Mouse (Mus musculus) C2C12 (cell line): ENCODE measurements around the gene 2610318N02Rik.

Experiments used
- CEBPB ChIP-seq: IDR thresholded peaks from one replicate; pipeline ENCODE4 v1.6.1; 2011; ENCODE audit warnings: low read depth, mild to moderate bottlenecking, control low read depth, moderate library complexity
- CTCF ChIP-seq: IDR thresholded peaks from one replicate; pipeline ENCODE4 v1.5.1; 2011; ENCODE audit not compliant: control insufficient read depth, insufficient read depth, insufficient read length
- MAX ChIP-seq: IDR thresholded peaks from one replicate; pipeline ENCODE4 v1.6.1; 2011; ENCODE audit warnings: mild to moderate bottlenecking, control low read depth
- MYOD1 ChIP-seq: IDR thresholded peaks from one replicate; pipeline ENCODE4 v1.6.1; 2011; ENCODE audit warnings: low read depth; ENCODE audit not compliant: control insufficient read depth, insufficient read length
- MYOG ChIP-seq: IDR thresholded peaks from one replicate; pipeline ENCODE4 v1.6.1; 2011; ENCODE audit not compliant: control insufficient read depth, insufficient read length; ENCODE audit errors: extremely low read depth

DNA sequence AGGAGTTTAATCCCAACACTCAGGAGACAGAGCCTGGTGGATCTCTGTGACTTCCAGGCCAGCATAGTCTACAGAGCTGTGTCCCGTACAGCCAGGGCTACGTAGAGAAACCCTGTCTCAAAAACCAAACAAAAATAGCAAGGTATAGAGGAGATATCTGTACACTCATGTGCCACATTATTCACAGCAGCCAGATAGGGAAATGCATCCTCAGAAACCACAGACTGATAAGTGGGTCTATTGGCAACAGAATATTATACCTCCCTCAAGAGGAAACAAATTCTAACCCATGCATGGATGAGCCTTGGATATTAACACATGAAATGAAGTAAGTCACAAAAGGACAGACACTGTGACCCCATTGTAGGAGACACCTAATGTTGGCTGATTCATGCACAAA, 57.4 kb downstream of the 2610318N02Rik start:
- TF ChIP-seq CTCF (no peak), MYOG (no peak), CEBPB (no peak), MAX (no peak), MYOD1 (no peak)
